Mouse (Mus musculus) megakaryocyte, embryonic 14.5 days (primary cell): Measurements from ENCODE around the gene Gm20388. TPM values are rescaled to one million over a fixed set of nuclear protein-coding genes. Genes with fewer than 3 reads are reported as not detected.

ENCODE experiments used
- H3K27me3 ChIP-seq: replicated peaks from 2 replicates; pipeline ENCODE3; 2012; ENCODE audit warnings: inconsistent platforms
- H3K36me3 ChIP-seq: replicated peaks from 2 replicates; pipeline ENCODE3; 2012; ENCODE audit warnings: low read length, inconsistent platforms, mixed read lengths
- H3K4me1 ChIP-seq: 2 replicates; pipeline ENCODE4 v1.6.1; 2012; ENCODE audit warnings: inconsistent platforms
- H3K4me3 ChIP-seq: replicated peaks from 2 replicates; pipeline ENCODE3; 2012; ENCODE audit warnings: moderate library complexity, mild to moderate bottlenecking, inconsistent platforms
- H3K9me3 ChIP-seq: 2 replicates; pipeline ENCODE4 v1.6.1; 2012; ENCODE audit warnings: inconsistent platforms
- FLI1 ChIP-seq: IDR thresholded peaks from 2 replicates; pipeline ENCODE4 v1.6.1; 2012; ENCODE audit warnings: low read length, inconsistent platforms, mixed read lengths
- GATA1 ChIP-seq: IDR thresholded peaks from 3 replicates; pipeline ENCODE4 v1.6.1; 2012; ENCODE audit warnings: mixed read lengths, low read length, inconsistent platforms, borderline replicate concordance
- polyA plus RNA-seq: library from polyadenylated mRNA; stranded (reverse); fragments of >175 nt; gene quantifications from 2 replicates; pipeline ENCODE4 v1.2.3, GENCODE M21; 2012; ENCODE audit warnings: low replicate concordance; ENCODE audit not compliant: insufficient read depth

Gene Gm20388
- polyA plus RNA-seq, 1 experiment, result 111 TPM

- peaks cover 4% of the 10 kb centered on the region; the same call in 1 of the 2 replicates for H3K9me3 ChIP-seq
- peaks cover 76% of the 10 kb centered on the region for H3K27me3 ChIP-seq
- no peak overlapping the region for H3K4me3 ChIP-seq
- no peaks in the 10 kb centered on the region for H3K36me3 ChIP-seq
- no peak for TF ChIP-seq FLI1
- no peak for TF ChIP-seq GATA1
- peaks cover 9% of the 10 kb centered on the region; the same call in 1 of the 2 replicates for H3K4me1 ChIP-seq
Measured at GRCm38 (mm10) chr8:121239640-121240039, 1329.0 kb downstream of the Gm20388 start.

GRCm38 (mm10) chr8:121241761-121242552 is 1331.3 kb downstream of the Gm20388 start:
- Histone ChIP-seq H3K4me3 (no peak overlapping the region), H3K36me3 (no peaks in the 10 kb centered on the region), H3K27me3 (peaks cover 76% of the 10 kb centered on the region), H3K9me3 (no peaks in the 10 kb centered on the region), H3K4me1 (peaks cover 9% of the 10 kb centered on the region; the same call in 1 of the 2 replicates)
- TF ChIP-seq FLI1 (no peak), GATA1 (no peak)

GRCm38 (mm10) chr8:121242671-121243070 is 1332.0 kb downstream of the Gm20388 start:
- Histone ChIP-seq H3K4me3 (no peak overlapping the region), H3K36me3 (no peaks in the 10 kb centered on the region), H3K27me3 (peaks cover 79% of the 10 kb centered on the region), H3K9me3 (no peaks in the 10 kb centered on the region), H3K4me1 (peaks cover 9% of the 10 kb centered on the region; the same call in 1 of the 2 replicates)
- no peak for TF ChIP-seq FLI1
- no peak for TF ChIP-seq GATA1

GRCm38 (mm10) chr8:121248823-121249222 is 1338.2 kb downstream of the Gm20388 start:
- Histone ChIP-seq H3K27me3 (peaks cover 82% of the 10 kb centered on the region), H3K4me3 (no peak overlapping the region), H3K9me3 (no peaks in the 10 kb centered on the region), H3K36me3 (no peaks in the 10 kb centered on the region), H3K4me1 (no peaks in the 10 kb centered on the region)
- TF ChIP-seq GATA1 (no peak), FLI1 (no peak)

- TF ChIP-seq FLI1, result no peak
- no peak for TF ChIP-seq GATA1
- Histone ChIP-seq H3K36me3 (no peaks in the 10 kb centered on the region), H3K4me3 (no peak overlapping the region), H3K27me3 (peaks cover 82% of the 10 kb centered on the region), H3K9me3 (no peaks in the 10 kb centered on the region), H3K4me1 (no peaks in the 10 kb centered on the region)
Measured at GRCm38 (mm10) chr8:121249433-121249832, 1338.8 kb downstream of the Gm20388 start.

GRCm38 (mm10) chr8:121251089-121251488 is 1340.4 kb downstream of the Gm20388 start:
- TF ChIP-seq GATA1, result no peak
- no peak for TF ChIP-seq FLI1
- Histone ChIP-seq H3K27me3 (peaks cover 89% of the 10 kb centered on the region), H3K4me3 (no peak overlapping the region), H3K36me3 (no peaks in the 10 kb centered on the region), H3K9me3 (no peaks in the 10 kb centered on the region), H3K4me1 (no peaks in the 10 kb centered on the region)

- peaks cover 3% of the 10 kb centered on the region; the same call in 1 of the 2 replicates for H3K9me3 ChIP-seq
- TF ChIP-seq GATA1, result no peak
- no peak for TF ChIP-seq FLI1
Measured at GRCm38 (mm10) chr8:121255727-121256265, 1345.2 kb downstream of the Gm20388 start.

GRCm38 (mm10) chr8:121258126-121258792 is 1347.6 kb downstream of the Gm20388 start:
- H3K4me3 ChIP-seq, result no peak overlapping the region
- H3K4me1 ChIP-seq, result peaks cover 12% of the 10 kb centered on the region
- peaks cover 7% of the 10 kb centered on the region for H3K9me3 ChIP-seq
- H3K36me3 ChIP-seq, result no peaks in the 10 kb centered on the region
- no peak for TF ChIP-seq FLI1
- TF ChIP-seq GATA1, result no peak
- H3K27me3 ChIP-seq, result peaks cover 88% of the 10 kb centered on the region

More at GRCm38 (mm10) chr8:121255727-121256265, 1345.2 kb downstream of the Gm20388 start:
- H3K27me3 ChIP-seq, result peaks cover 90% of the 10 kb centered on the region
- H3K4me1 ChIP-seq, result peaks cover 4% of the 10 kb centered on the region; the same call in 1 of the 2 replicates
- no peaks in the 10 kb centered on the region for H3K36me3 ChIP-seq
- H3K4me3 ChIP-seq, result no peak overlapping the region

- Histone ChIP-seq H3K36me3 (no peaks in the 10 kb centered on the region), H3K9me3 (peaks cover 22% of the 10 kb centered on the region), H3K4me3 (no peak overlapping the region), H3K27me3 (peaks cover 88% of the 10 kb centered on the region), H3K4me1 (peaks cover 12% of the 10 kb centered on the region)
- TF ChIP-seq FLI1 (no peak), GATA1 (no peak)
Measured at GRCm38 (mm10) chr8:121262728-121263389, 1352.2 kb downstream of the Gm20388 start.
